In the genomic region with DNA sequence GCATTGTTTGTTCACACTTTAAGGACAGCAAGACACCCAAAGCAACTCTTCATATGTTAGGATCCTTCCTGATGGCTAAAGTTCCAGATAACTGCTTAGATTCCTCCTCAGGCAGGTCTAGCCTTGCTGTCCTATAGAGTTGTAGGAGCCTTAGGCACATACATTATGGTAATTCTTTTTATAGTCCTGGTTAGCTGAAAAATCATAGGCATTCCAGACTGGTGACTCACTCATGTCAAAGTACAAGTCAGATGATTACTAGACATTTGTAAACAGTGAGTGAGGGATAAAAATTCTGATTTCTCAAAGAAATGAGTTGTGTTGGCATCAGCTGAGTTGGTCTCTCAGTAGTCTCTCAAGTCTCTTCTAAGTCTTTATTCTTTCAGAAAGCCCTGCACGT, we compare ENCODE assay signal across 22 mouse cellular contexts.
A peak's percentile ranks its signal among the peaks of the same experiment; 100 is the strongest.
DNase-seq lines count a peak whose midpoint lies in the region; ATAC-seq and TF ChIP-seq lines count a peak whose summit lies in the region.
"Had no signal": no experiment of that assay in that cellular context is flagged by ENCODE, and none has a peak within 500 bp of the region (broad histone marks: within the 10 kb centered on the region; RNA-seq: fewer than 3 reads in every experiment).

No protein-coding gene starts in this region.

- H3K36me3 ChIP-seq in intestine, embryonic 15.5 days, result no peaks in the 10 kb centered on the region
- H3K36me3 ChIP-seq in midbrain, embryonic 13.5 days, result no peaks in the 10 kb centered on the region
- H3K36me3 ChIP-seq: embryonic facial prominence, embryonic 13.5 days; heart, embryonic 15.5 days had no signal

- no peak overlapping the region for H3K4me2 ChIP-seq in intestine, embryonic 15.5 days (replicated peaks)
- no peak overlapping the region for H3K4me2 ChIP-seq in midbrain, embryonic 13.5 days (replicated peaks)
- H3K4me2 ChIP-seq: embryonic facial prominence, embryonic 13.5 days; heart, embryonic 11.5 days; heart, embryonic 15.5 days; hindbrain, embryonic 14.5 days had no signal

- no peak overlapping the region for H3K4me3 ChIP-seq in intestine, embryonic 15.5 days (replicated peaks)
- H3K4me3 ChIP-seq in midbrain, embryonic 13.5 days (replicated peaks), result no peak overlapping the region
- H3K4me3 ChIP-seq: embryonic facial prominence, embryonic 13.5 days; erythroblast, embryonic 14.5 days; heart, embryonic 15.5 days had no signal

- no peak for TF ChIP-seq CTCF in Patski (IDR thresholded peaks at IDR 0.05)

- CTCF ChIA-PET in Patski (lab: Charles Lee), result interaction anchor here (1.5 kb wide), 1 partner anchor 59 kb away, joined by 3 read pairs; no protein-coding TSS in a partner anchor

- POLR2A ChIA-PET in Patski (lab: Charles Lee), result no interaction called here

- H3K27ac ChIP-seq in intestine, embryonic 15.5 days, result no peak overlapping the region
- H3K27ac ChIP-seq in midbrain, embryonic 13.5 days, result no peak overlapping the region
- H3K27ac ChIP-seq: embryonic facial prominence, embryonic 13.5 days; heart, embryonic 15.5 days; hindbrain, embryonic 14.5 days had no signal

- no peaks in the 10 kb centered on the region for H3K9me3 ChIP-seq in intestine, embryonic 15.5 days
- no peaks in the 10 kb centered on the region for H3K9me3 ChIP-seq in midbrain, embryonic 13.5 days
- H3K9me3 ChIP-seq: embryonic facial prominence, embryonic 13.5 days; heart, embryonic 15.5 days had no signal

- in situ Hi-C loops in Patski (cut with MboI; ENCODE audit: low pct_unique_long_range_greater_than_20kb), result no loop called here

- intact Hi-C loops in left cerebral cortex, postnatal 10 days (cut with DNase I), result no loop called here

- no peak overlapping the region for H3K9ac ChIP-seq in intestine, embryonic 15.5 days
- H3K9ac ChIP-seq in midbrain, embryonic 13.5 days (replicated peaks), result no peak overlapping the region
- H3K9ac ChIP-seq: embryonic facial prominence, embryonic 13.5 days; heart, embryonic 15.5 days; hindbrain, embryonic 14.5 days had no signal

- ATAC-seq in Patski, result no peak
- peak; percentile 80 for ATAC-seq in intestine, embryonic 15.5 days
- ATAC-seq in erythroblast, adult 5-6 weeks (replicated peaks; ENCODE audit: low FRiP score, poor library complexity, severe bottlenecking), result no peak
- no peak for ATAC-seq in midbrain, embryonic 13.5 days
- ATAC-seq: forebrain, embryonic 16.5 days had no signal

- H3K27me3 ChIP-seq in Patski, result no peaks in the 10 kb centered on the region
- no peaks in the 10 kb centered on the region for H3K27me3 ChIP-seq in intestine, embryonic 15.5 days (replicated peaks)
- no peaks in the 10 kb centered on the region for H3K27me3 ChIP-seq in midbrain, embryonic 13.5 days
- H3K27me3 ChIP-seq: CH12.LX; embryonic facial prominence, embryonic 13.5 days; heart, embryonic 15.5 days had no signal

- no peaks in the 10 kb centered on the region for H3K4me1 ChIP-seq in intestine, embryonic 15.5 days (replicated peaks)
- H3K4me1 ChIP-seq in midbrain, embryonic 13.5 days (replicated peaks), result no peaks in the 10 kb centered on the region
- H3K4me1 ChIP-seq: embryonic facial prominence, embryonic 13.5 days; heart, embryonic 15.5 days had no signal

- 71% methylated on average over 1 of the region's 1 CpGs for WGBS in intestine, embryonic 15.5 days
- 92% methylated on average over 1 of the region's 1 CpGs for WGBS in midbrain, embryonic 13.5 days

- DNase-seq in 3134 (ENCODE audit: extremely low read depth, insufficient read length, low spot score), result peak; percentile 32
- DNase-seq in 3T3-L1 (ENCODE audit: low read depth, low spot score), result peak; percentile 94
- peak; percentile 24 for DNase-seq in Patski (ENCODE audit: low read depth, low spot score)
- DNase-seq in adrenal gland, postnatal 25 days, result no peak
- no peak for DNase-seq in left cerebral cortex, postnatal 10 days (ENCODE audit: extremely low spot score in 1 of 2, low spot score in 2 of 2)
- DNase-seq: adrenal gland, postnatal 14 days; cerebellum, adult 18-20 months; cerebellum, adult 9-11 months; cerebellum, postnatal 36 days; gastrocnemius, postnatal 10 days; heart, adult 18-20 months; heart, postnatal 14 days had no signal

Comparison
In these comparisons a context has a peak if more than half of its experiments do, and no peak if none do; other contexts are left out.
1. DNase-seq: peak in 3134 (single experiment), 3T3-L1 (single experiment) and Patski (single experiment); none in adrenal gland, postnatal 25 days (single experiment) and left cerebral cortex, postnatal 10 days (0 of 2).